Mouse (Mus musculus) CH12.LX (cell line): ENCODE results near the gene Spata1. TPM values are rescaled to one million over a fixed set of nuclear protein-coding genes. Genes with fewer than 3 reads are reported as not detected.

Experiments used
- DNase-seq: peaks from one replicate; pipeline ENCODE4 v3.0.0-alpha.2; 2013; ENCODE audit errors: extremely low read depth
- H3K27ac ChIP-seq: 2 replicates; pipeline ENCODE4 v1.5.1; 2012; ENCODE audit warnings: low read depth, mild to moderate bottlenecking, control low read depth, moderate library complexity; ENCODE audit not compliant: insufficient read depth
- H3K27me3 ChIP-seq: replicated peaks from 2 replicates; pipeline ENCODE3; 2012; ENCODE audit warnings: inconsistent platforms
- H3K36me3 ChIP-seq, 2 experiments: replicated peaks in 1 of 2; 2 replicates each; pipeline versions ENCODE3 to v1.6.1; 2012; ENCODE audit warnings: inconsistent platforms in 1 of 2, low read length in 1 of 2, mild to moderate bottlenecking in 1 of 2, mixed read lengths in 1 of 2, moderate library complexity in 1 of 2; ENCODE audit not compliant: control insufficient read depth in 1 of 2, insufficient read depth in 1 of 2
- H3K4me1 ChIP-seq, 2 experiments: 2 replicates each; pipeline ENCODE4 v1.6.1; 2012; ENCODE audit warnings: inconsistent platforms in 1 of 2, moderate library complexity in 1 of 2; ENCODE audit not compliant: insufficient read depth in 2 of 2, control insufficient read depth in 1 of 2
- H3K4me2 ChIP-seq: 2 replicates; pipeline ENCODE4 v1.6.1; 2012; ENCODE audit warnings: low read depth, mild to moderate bottlenecking, control low read depth; ENCODE audit not compliant: poor library complexity, insufficient read depth, severe bottlenecking
- H3K4me3 ChIP-seq, 3 experiments: fragments of 150-350 bp in 1 of 3; sonication (generic) in 1 of 3; replicated peaks in 1 of 3; 2 replicates each; pipeline versions ENCODE3 to v1.5.1; 2011 to 2012; ENCODE audit warnings: low read depth in 2 of 3, low read length in 2 of 3, mild to moderate bottlenecking in 2 of 3, moderate library complexity in 2 of 3, control low read depth in 1 of 3, improper control_type of control experiment in 1 of 3, inconsistent platforms in 1 of 3, mixed read lengths in 1 of 3; ENCODE audit not compliant: poor library complexity in 1 of 3
- H3K79me2 ChIP-seq: replicated peaks from 2 replicates; pipeline ENCODE4 v1.6.1; 2012; ENCODE audit warnings: mild to moderate bottlenecking, moderate library complexity; ENCODE audit not compliant: control insufficient read depth, poor library complexity, insufficient read depth, severe bottlenecking; ENCODE audit errors: extremely low read depth
- H3K9ac ChIP-seq: 2 replicates; pipeline ENCODE4 v1.6.1; 2012; ENCODE audit warnings: low read depth, mild to moderate bottlenecking, control low read depth, moderate library complexity; ENCODE audit not compliant: insufficient read depth
- H3K9me3 ChIP-seq: replicated peaks from 2 replicates; pipeline ENCODE3; 2012; ENCODE audit warnings: low read length, inconsistent platforms, mixed read lengths
- BHLHE40 ChIP-seq: IDR thresholded peaks from 2 replicates; pipeline ENCODE4 v1.6.1; 2011; ENCODE audit warnings: mild to moderate bottlenecking, low read depth, low read length, improper control_type of control experiment
- CTCF ChIP-seq, 2 experiments: IDR thresholded peaks in 1 of 2; conservative IDR thresholded peaks in 1 of 2; 2 replicates each; pipeline ENCODE4 v1.5.1; 2011 to 2012; ENCODE audit warnings: low read depth in 2 of 2, low read length in 2 of 2, improper control_type of control experiment in 1 of 2, inconsistent platforms in 1 of 2, mild to moderate bottlenecking in 1 of 2, moderate library complexity in 1 of 2
- ELF1 ChIP-seq: IDR thresholded peaks from 2 replicates; pipeline ENCODE4 v1.6.1; 2014; ENCODE audit warnings: low read depth, mild to moderate bottlenecking, inconsistent platforms, low read length, improper control_type of control experiment
- HCFC1 ChIP-seq: IDR thresholded peaks from 2 replicates; pipeline ENCODE4 v1.6.1; 2012; ENCODE audit warnings: low read depth, mild to moderate bottlenecking, inconsistent platforms, low read length, improper control_type of control experiment
- JUND ChIP-seq: conservative IDR thresholded peaks from 2 replicates; pipeline ENCODE4 v1.6.1; 2011; ENCODE audit warnings: low read depth, low read length, improper control_type of control experiment
- KAT2A ChIP-seq: IDR thresholded peaks from 2 replicates; pipeline ENCODE4 v1.6.1; 2012; ENCODE audit warnings: low read length, improper control_type of control experiment, inconsistent platforms; ENCODE audit not compliant: insufficient replicate concordance
- MAFK ChIP-seq: IDR thresholded peaks from 2 replicates; pipeline ENCODE4 v1.6.1; 2011; ENCODE audit warnings: low read length, improper control_type of control experiment; ENCODE audit not compliant: insufficient replicate concordance
- PAX5 ChIP-seq: IDR thresholded peaks from 2 replicates; pipeline ENCODE4 v1.6.1; 2012; ENCODE audit warnings: low read length, inconsistent platforms, mixed read lengths
- POLR2A ChIP-seq: IDR thresholded peaks from 2 replicates; pipeline ENCODE4 v1.6.1; 2011; ENCODE audit warnings: low read depth, mild to moderate bottlenecking, improper control_type of control experiment, low read length
- POLR2AphosphoS2 ChIP-seq: IDR thresholded peaks from 2 replicates; pipeline ENCODE4 v1.6.1; 2011; ENCODE audit warnings: low read depth, low read length, improper control_type of control experiment
- RAD21 ChIP-seq: IDR thresholded peaks from 2 replicates; pipeline ENCODE4 v1.6.1; 2011; ENCODE audit warnings: low read depth, mild to moderate bottlenecking, low read length, improper control_type of control experiment, moderate library complexity
- SIN3A ChIP-seq: IDR thresholded peaks from 2 replicates; pipeline ENCODE4 v1.6.1; 2012; ENCODE audit warnings: low read length, improper control_type of control experiment, inconsistent platforms
- SMC3 ChIP-seq: IDR thresholded peaks from 2 replicates; pipeline ENCODE4 v1.6.1; 2011; ENCODE audit warnings: low read depth, low read length, improper control_type of control experiment
- TBP ChIP-seq: conservative IDR thresholded peaks from 2 replicates; pipeline ENCODE4 v1.6.1; 2011; ENCODE audit warnings: low read depth, low read length, improper control_type of control experiment
- TCF12 ChIP-seq: IDR thresholded peaks from 2 replicates; pipeline ENCODE4 v1.6.1; 2014; ENCODE audit warnings: low read depth, mild to moderate bottlenecking, inconsistent platforms, low read length, improper control_type of control experiment
- USF1 ChIP-seq: IDR thresholded peaks from 2 replicates; pipeline ENCODE4 v1.6.1; 2014; ENCODE audit warnings: low read depth, mild to moderate bottlenecking, inconsistent platforms, low read length, improper control_type of control experiment
- ZC3H11A ChIP-seq: IDR thresholded peaks from 2 replicates; pipeline ENCODE4 v1.6.1; 2012; ENCODE audit warnings: low read depth, mild to moderate bottlenecking, inconsistent platforms, low read length, improper control_type of control experiment
- ZKSCAN1 ChIP-seq: IDR thresholded peaks from 2 replicates; pipeline ENCODE4 v1.6.1; 2012; ENCODE audit warnings: low read depth, inconsistent platforms, low read length, improper control_type of control experiment, borderline replicate concordance
- ZNF384 ChIP-seq: IDR thresholded peaks from 2 replicates; pipeline ENCODE4 v1.6.1; 2012; ENCODE audit warnings: low read depth, low read length, improper control_type of control experiment, inconsistent platforms
- dilution Hi-C: fragments of 300-500 bp; cut with MboI; formaldehyde crosslinking; loops from 2 replicates; pipeline ENCODE4 v1.14.3; 2020; ENCODE audit warnings: low sequenced_read_pairs; ENCODE audit not compliant: extremely low pct_unique_long_range_greater_than_20kb, extremely low pct_ligation_motif_present
- in situ Hi-C: fragments of 300-500 bp; cut with MboI; formaldehyde crosslinking; loops from 3 replicates; pipeline ENCODE4 v1.14.3; 2019; ENCODE audit warnings: low sequenced_read_pairs, low pct_ligation_motif_present, low pct_unique_long_range_greater_than_20kb, mixed read lengths
- polyA plus RNA-seq: library from polyadenylated mRNA; unstranded; fragments of >175 nt; gene quantifications from 2 replicates; pipeline ENCODE4 v1.2.1, GENCODE M21; 2012; ENCODE audit warnings: low read depth; ENCODE audit not compliant: insufficient read length
- total RNA-seq, 2 experiments: library from RNA; depleted of rRNA; stranded (reverse); fragments of 300-350 nt in 1 of 2; fragments of >200 nt in 1 of 2; gene quantifications; 2 replicates each; pipeline ENCODE4 v1.2.3; 2012 to 2014

The Spata1 gene
- total and polyA plus RNA-seq, 3 experiments = 1.4 to 2.9 (median 2.0) TPM

GRCm38 (mm10) chr3:146444880-146445279 lies 54.7 kb downstream of the Spata1 start:
- H3K4me3 ChIP-seq = no peak overlapping the region
- no peak for DNase-seq
- H3K27ac ChIP-seq = no peak overlapping the region

GRCm38 (mm10) chr3:146443380-146443779 lies 56.2 kb downstream of the Spata1 start:
- no peaks in the 10 kb centered on the region for H3K4me1 ChIP-seq
- H3K27ac ChIP-seq = no peak overlapping the region
- H3K27me3 ChIP-seq = no peaks in the 10 kb centered on the region
- H3K79me2 ChIP-seq = no peaks in the 10 kb centered on the region
- in situ Hi-C loops (no loop called here), dilution Hi-C loops (no loop called here)
- H3K9ac ChIP-seq = no peak overlapping the region
- H3K36me3 ChIP-seq = peaks cover 10 to 33% of the 10 kb centered on the region in 2 experiments
- no peak overlapping the region for H3K4me2 ChIP-seq
- no peak for DNase-seq
- TF ChIP-seq PAX5 (no peak), TCF12 (no peak), RAD21 (no peak), TBP (no peak), SMC3 (no peak)
- no peaks in the 10 kb centered on the region for H3K9me3 ChIP-seq
- H3K4me3 ChIP-seq = no peak overlapping the region

More at GRCm38 (mm10) chr3:146444880-146445279, 54.7 kb downstream of the Spata1 start:
- H3K79me2 ChIP-seq = no peaks in the 10 kb centered on the region
- no peaks in the 10 kb centered on the region for H3K27me3 ChIP-seq
- in situ Hi-C loops (no loop called here), dilution Hi-C loops (no loop called here)
- H3K9ac ChIP-seq = no peak overlapping the region
- no peaks in the 10 kb centered on the region for H3K9me3 ChIP-seq
- H3K4me1 ChIP-seq = peaks cover 0 to 2% of the 10 kb centered on the region in 2 experiments; a peak in 2 of 4 replicates
- peaks cover 5 to 27% of the 10 kb centered on the region in 2 experiments for H3K36me3 ChIP-seq
- H3K4me2 ChIP-seq = no peak overlapping the region
- no peak for TF ChIP-seq USF1
- no peak for TF ChIP-seq ZKSCAN1
- no peak for TF ChIP-seq TBP
- no peak for TF ChIP-seq CTCF (conservative IDR thresholded peaks at IDR 0.05 in 1 of 2, IDR thresholded peaks at IDR 0.05 in 1 of 2; ENCODE audit: low read depth in 2 of 2, low read length in 2 of 2)
- no peak for TF ChIP-seq JUND
- no peak for TF ChIP-seq ELF1
- TF ChIP-seq SIN3A = no peak
- no peak for TF ChIP-seq HCFC1
- TF ChIP-seq TCF12 = no peak
- no peak for TF ChIP-seq ZC3H11A
- TF ChIP-seq ZNF384 = no peak
- TF ChIP-seq BHLHE40 = no peak
- TF ChIP-seq MAFK = no peak
- no peak for TF ChIP-seq KAT2A
- no peak for TF ChIP-seq POLR2A
- no peak for TF ChIP-seq POLR2AphosphoS2
